Mouse (Mus musculus) bone marrow macrophage, adult 2 months (primary cell): ENCODE measurements around the gene Scgb1a1.

Experiments
- CTCF ChIP-seq: IDR thresholded peaks from 2 replicates; pipeline ENCODE4 v1.5.1; 2012; ENCODE audit warnings: low read depth, mild to moderate bottlenecking, low read length, moderate library complexity
- POLR2A ChIP-seq: IDR thresholded peaks from 2 replicates; pipeline ENCODE4 v1.6.1; 2012; ENCODE audit warnings: mild to moderate bottlenecking, low read depth, low read length, borderline replicate concordance

GRCm38 (mm10) chr19:9073776-9074411 lies 13.9 kb downstream of the Scgb1a1 start:
- no peak for TF ChIP-seq CTCF
- TF ChIP-seq POLR2A, result no peak
